Mouse (Mus musculus): ENCODE measurements around the gene Elane. TPM values are rescaled to one million over a fixed set of nuclear protein-coding genes. Genes with fewer than 3 reads are reported as not detected.

Gene Elane
- polyA plus RNA-seq, 1 experiment from 2014 or later = 12.1 TPM

GRCm38 (mm10) chr10:79852827-79853226 lies 33.2 kb upstream of the Elane start:
- Histone ChIP-seq H3K4me1 (peaks cover 65% of the 10 kb centered on the region), H3K27me3 (replicated peaks) (no peaks in the 10 kb centered on the region), H3K9me3 (replicated peaks) (no peaks in the 10 kb centered on the region), H3K9ac (peak overlapping the region; percentile 85), H3K4me3 (peak overlapping the region; percentile 93), H3K27ac (peak overlapping the region; percentile 99), H3K36me3 (peaks cover 21% of the 10 kb centered on the region), H3K4me2 (peak overlapping the region; percentile 96)
- WGBS (ENCODE audit: insufficient replicate concordance) = 24% methylated on average over 8 of the region's 8 CpGs
- no peak for ATAC-seq

- Histone ChIP-seq H3K4me2 (peak overlapping the region; percentile 96), H3K36me3 (peaks cover 27% of the 10 kb centered on the region), H3K4me1 (peaks cover 71% of the 10 kb centered on the region), H3K4me3 (peak overlapping the region; percentile 93), H3K27ac (peak overlapping the region; percentile 99), H3K9ac (peak overlapping the region; percentile 85), H3K9me3 (replicated peaks) (no peaks in the 10 kb centered on the region), H3K27me3 (replicated peaks) (no peaks in the 10 kb centered on the region)
- 1% methylated on average over 15 of the region's 15 CpGs for WGBS (ENCODE audit: insufficient replicate concordance)
- ATAC-seq = no peak
Observed at GRCm38 (mm10) chr10:79853392-79853791, 32.7 kb upstream of the Elane start.

DNA sequence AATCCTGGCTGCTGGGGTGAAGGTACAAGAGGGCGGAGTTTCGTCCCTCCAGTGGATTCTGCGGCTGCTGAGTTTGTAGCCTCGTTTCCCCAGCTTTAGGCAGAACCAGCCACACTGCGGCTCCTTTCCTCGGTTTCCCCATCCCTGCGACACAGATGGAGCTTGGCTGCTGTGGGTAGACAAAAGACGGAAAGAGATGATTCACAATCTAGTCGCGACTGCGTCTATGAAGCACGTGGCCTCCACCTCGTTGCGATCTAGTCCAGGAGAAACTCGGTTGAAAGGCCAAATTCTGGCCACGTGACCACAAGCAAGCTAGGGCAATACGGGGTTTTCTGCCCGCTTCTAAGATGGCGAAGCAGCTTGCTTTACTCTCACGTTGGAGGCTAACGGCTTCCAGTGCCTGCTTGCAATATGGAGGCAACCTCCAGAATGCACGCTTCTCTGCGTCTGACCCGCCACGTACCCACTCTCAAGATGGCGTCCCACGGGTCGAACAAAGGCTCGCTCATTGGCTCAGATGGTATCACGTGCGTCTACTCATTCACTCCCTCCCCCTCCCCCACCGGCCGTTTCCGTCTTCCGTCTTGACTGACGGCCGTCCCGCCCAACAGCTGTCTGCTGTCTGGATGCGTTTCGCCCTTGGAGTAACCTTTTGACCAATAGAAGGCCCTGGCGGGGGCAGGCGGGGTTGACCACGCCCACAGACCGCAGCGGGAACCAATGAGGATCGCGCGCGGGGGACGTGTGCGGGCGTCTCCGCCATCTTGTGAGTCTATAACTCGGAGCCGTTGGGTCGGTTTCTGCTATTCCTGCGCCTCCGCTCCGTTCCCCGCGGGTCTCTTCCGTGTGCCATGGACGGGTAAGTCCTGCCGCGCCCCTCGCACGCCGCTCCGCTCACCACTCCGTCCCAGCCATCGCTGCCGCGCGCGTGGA lies 31.9 kb upstream of the Elane start, which contains the start of gene Ptbp1:
Gene Ptbp1 (plus strand): TSS at position 568 of the 936 bp plus-strand sequence.
- peak within 1 kb of the TSS; percentile 97 for H3K9ac ChIP-seq

GRCm38 (mm10) chr10:79854801-79855541 lies 31.1 kb upstream of the Elane start:
- H3K36me3 ChIP-seq = peaks cover 43% of the 10 kb centered on the region
- under 1% methylated on average over 82 of the region's 83 CpGs for WGBS (ENCODE audit: insufficient replicate concordance)
- peaks cover 81% of the 10 kb centered on the region for H3K4me1 ChIP-seq

More for the DNA sequence above, 31.9 kb upstream of the Elane start, which contains the start of gene Ptbp1:
- Histone ChIP-seq H3K4me1 (peaks cover 77% of the 10 kb centered on the region), H3K4me2 (peak within 1 kb of the TSS; percentile 98), H3K4me3 (peak within 1 kb of the TSS; percentile 93), H3K9me3 (replicated peaks) (no peaks in the 10 kb centered on the region), H3K27me3 (replicated peaks) (no peaks in the 10 kb centered on the region), H3K36me3 (peaks cover 34% of the 10 kb centered on the region), H3K27ac (peak within 1 kb of the TSS; percentile 99)
- ATAC-seq = peak; percentile 89
- WGBS (ENCODE audit: insufficient replicate concordance) = under 1% methylated on average over 75 of the region's 75 CpGs

GRCm38 (mm10) chr10:79855558-79856184 lies 30.4 kb upstream of the Elane start:
- H3K4me3 ChIP-seq = peak overlapping the region; percentile 93
- peak overlapping the region; percentile 97 for H3K9ac ChIP-seq
- no peaks in the 10 kb centered on the region for H3K9me3 ChIP-seq (replicated peaks)
- H3K27me3 ChIP-seq (replicated peaks) = no peaks in the 10 kb centered on the region
- H3K4me1 ChIP-seq = peaks cover 74% of the 10 kb centered on the region
- ATAC-seq = no peak
- peaks cover 50% of the 10 kb centered on the region for H3K36me3 ChIP-seq
- WGBS (ENCODE audit: insufficient replicate concordance) = 2% methylated on average over 10 of the region's 10 CpGs
- H3K4me2 ChIP-seq = peak overlapping the region; percentile 98
- H3K27ac ChIP-seq = peak overlapping the region; percentile 99

More at GRCm38 (mm10) chr10:79854801-79855541, 31.1 kb upstream of the Elane start:
- peak overlapping the region; percentile 98 for H3K4me2 ChIP-seq
- no peaks in the 10 kb centered on the region for H3K9me3 ChIP-seq (replicated peaks)
- H3K27ac ChIP-seq = peak overlapping the region; percentile 99
- H3K4me3 ChIP-seq = peak overlapping the region; percentile 93
- peak overlapping the region; percentile 97 for H3K9ac ChIP-seq
- ATAC-seq = peak; percentile 20
- H3K27me3 ChIP-seq (replicated peaks) = no peaks in the 10 kb centered on the region

DNA sequence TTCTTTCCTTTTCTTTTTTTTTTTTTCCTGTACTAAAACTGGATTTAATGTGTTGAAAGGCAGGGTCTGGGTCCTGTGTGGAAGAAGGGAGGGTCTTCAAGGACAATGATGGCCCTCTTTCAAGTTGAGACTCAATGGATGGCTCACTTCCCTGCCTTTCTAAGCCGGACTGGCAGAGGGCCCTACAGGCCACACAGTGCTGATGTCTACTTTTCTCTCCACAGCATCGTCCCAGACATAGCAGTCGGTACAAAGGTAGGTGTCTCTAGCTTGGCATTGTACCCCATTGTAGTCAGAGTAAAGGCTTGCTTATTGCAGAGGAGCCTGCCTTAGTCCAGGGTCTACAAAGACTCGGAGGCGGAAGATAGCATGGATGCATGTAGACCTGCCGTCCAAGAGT lies 29.8 kb upstream of the Elane start:
- peak overlapping the region; percentile 93 for H3K4me3 ChIP-seq
- 46% methylated on average over 6 of the region's 6 CpGs for WGBS (ENCODE audit: insufficient replicate concordance)
- peaks cover 68% of the 10 kb centered on the region for H3K4me1 ChIP-seq
- no peaks in the 10 kb centered on the region for H3K9me3 ChIP-seq (replicated peaks)
- H3K4me2 ChIP-seq = peak overlapping the region; percentile 98
- peak overlapping the region; percentile 97 for H3K9ac ChIP-seq
- peak overlapping the region; percentile 99 for H3K27ac ChIP-seq
- H3K36me3 ChIP-seq = peaks cover 56% of the 10 kb centered on the region
- no peaks in the 10 kb centered on the region for H3K27me3 ChIP-seq (replicated peaks)
- ATAC-seq = no peak

- H3K4me3 ChIP-seq = peak overlapping the region; percentile 93
- no peaks in the 10 kb centered on the region for H3K27me3 ChIP-seq (replicated peaks)
- no peak for ATAC-seq
- peak overlapping the region; percentile 98 for H3K4me2 ChIP-seq
- no peaks in the 10 kb centered on the region for H3K9me3 ChIP-seq (replicated peaks)
- H3K36me3 ChIP-seq = peaks cover 62% of the 10 kb centered on the region
- 42% methylated on average over 7 of the region's 7 CpGs for WGBS (ENCODE audit: insufficient replicate concordance)
- H3K9ac ChIP-seq = peak overlapping the region; percentile 97
- peaks cover 62% of the 10 kb centered on the region for H3K4me1 ChIP-seq
- peak overlapping the region; percentile 99 for H3K27ac ChIP-seq
Observed at GRCm38 (mm10) chr10:79856704-79857451, 29.2 kb upstream of the Elane start.

DNA sequence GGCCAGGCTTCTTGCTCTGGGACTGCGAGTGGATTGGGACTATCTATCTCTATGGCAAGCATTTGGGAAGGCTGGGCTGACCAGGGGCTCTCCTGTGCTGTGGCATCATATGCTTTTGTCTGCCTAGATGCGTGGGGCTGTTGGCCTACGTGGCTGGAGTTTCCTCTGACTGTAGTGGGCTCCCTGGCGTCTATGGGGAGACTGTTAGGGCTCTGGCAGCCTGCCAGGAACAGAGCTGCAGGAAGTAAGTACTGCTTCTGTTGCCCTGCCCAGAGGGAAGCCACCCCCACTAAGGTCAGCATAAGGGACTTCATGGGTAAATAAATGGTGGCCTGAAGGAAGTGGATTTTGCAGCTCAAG lies 28.6 kb upstream of the Elane start:
- H3K4me1 ChIP-seq = peaks cover 56% of the 10 kb centered on the region
- H3K4me3 ChIP-seq = peak overlapping the region; percentile 93
- H3K36me3 ChIP-seq = peaks cover 67% of the 10 kb centered on the region
- 42% methylated on average over 4 of the region's 4 CpGs for WGBS (ENCODE audit: insufficient replicate concordance)
- peak overlapping the region; percentile 98 for H3K4me2 ChIP-seq
- H3K9me3 ChIP-seq (replicated peaks) = no peaks in the 10 kb centered on the region
- no peaks in the 10 kb centered on the region for H3K27me3 ChIP-seq (replicated peaks)
- ATAC-seq = no peak
- H3K9ac ChIP-seq = peak overlapping the region; percentile 97
- H3K27ac ChIP-seq = peak overlapping the region; percentile 99

GRCm38 (mm10) chr10:79857894-79858293 lies 28.2 kb upstream of the Elane start:
- Histone ChIP-seq H3K36me3 (peaks cover 72% of the 10 kb centered on the region), H3K4me1 (peaks cover 52% of the 10 kb centered on the region), H3K9ac (0 out of 2 replicates have a peak overlapping the region, but pooled peaks have one; percentile 22)

GRCm38 (mm10) chr10:79858416-79859074 lies 27.5 kb upstream of the Elane start:
- 71% methylated on average over 17 of the region's 17 CpGs for WGBS (ENCODE audit: insufficient replicate concordance)
- peak overlapping the region; percentile 42; the same call in 1 of the 2 replicates for H3K27ac ChIP-seq
- H3K4me1 ChIP-seq = peaks cover 45% of the 10 kb centered on the region
- no peak for ATAC-seq
- H3K9ac ChIP-seq = 0 out of 2 replicates have a peak overlapping the region, but pooled peaks have one; percentile 22
- H3K4me3 ChIP-seq = peak overlapping the region; percentile 93
- peak overlapping the region; percentile 98 for H3K4me2 ChIP-seq
- no peaks in the 10 kb centered on the region for H3K27me3 ChIP-seq (replicated peaks)
- H3K36me3 ChIP-seq = peaks cover 78% of the 10 kb centered on the region
- no peaks in the 10 kb centered on the region for H3K9me3 ChIP-seq (replicated peaks)

More at GRCm38 (mm10) chr10:79857894-79858293, 28.2 kb upstream of the Elane start:
- Histone ChIP-seq H3K27me3 (replicated peaks) (no peaks in the 10 kb centered on the region), H3K4me2 (peak overlapping the region; percentile 98), H3K9me3 (replicated peaks) (no peaks in the 10 kb centered on the region), H3K27ac (peak overlapping the region; percentile 99; the same call in 1 of the 2 replicates), H3K4me3 (peak overlapping the region; percentile 93)
- ATAC-seq = no peak
- 78% methylated on average over 2 of the region's 2 CpGs for WGBS (ENCODE audit: insufficient replicate concordance)
